ENCODE assay signal across 8 mouse cellular contexts in genomic region chr1:93686961-93687320, GRCm38 (mm10). TPM values are rescaled to one million over a fixed set of nuclear protein-coding genes. Genes with fewer than 3 reads are reported as not detected.
DNase-seq lines count a peak whose midpoint lies in the region; ATAC-seq lines count a peak whose summit lies in the region.

No protein-coding gene starts in this region.

- H3K4me2 ChIP-seq in embryonic facial prominence, embryonic 11.5 days (ENCODE audit: low read depth, low read length), result peak overlapping the region; percentile 89
- peak overlapping the region; percentile 87 for H3K4me2 ChIP-seq in hindbrain, embryonic 14.5 days (replicated peaks)
- peak overlapping the region; percentile 67; the same call in 1 of the 2 replicates for H3K4me2 ChIP-seq in liver, embryonic 13.5 days

- ATAC-seq in embryonic facial prominence, embryonic 11.5 days (replicated peaks; ENCODE audit: insufficient number of reproducible peaks, low FRiP score, low TSS enrichment, low read depth), result no peak
- no peak for ATAC-seq in hindbrain, embryonic 14.5 days (ENCODE audit: low FRiP score)
- no peak for ATAC-seq in liver, embryonic 13.5 days (ENCODE audit: low read depth)

- H3K27me3 ChIP-seq in embryonic facial prominence, embryonic 11.5 days (ENCODE audit: control insufficient read depth, insufficient read depth, low read length), result peaks cover 5% of the 10 kb centered on the region
- 0 out of 2 replicates have a peak, but pooled peaks cover 6% of the 10 kb centered on the region for H3K27me3 ChIP-seq in hindbrain, embryonic 14.5 days (ENCODE audit: control insufficient read depth, insufficient read depth, low read length)
- H3K27me3 ChIP-seq in liver, embryonic 13.5 days, result peaks cover 54% of the 10 kb centered on the region

- peak overlapping the region; percentile 59; the same call in 1 of the 2 replicates for H3K4me3 ChIP-seq in embryonic facial prominence, embryonic 11.5 days (ENCODE audit: low read depth, low read length)
- H3K4me3 ChIP-seq in hindbrain, embryonic 14.5 days (replicated peaks; ENCODE audit: low read length), result peak overlapping the region; percentile 61
- no peak overlapping the region for H3K4me3 ChIP-seq in liver, embryonic 13.5 days (replicated peaks)

- H3K36me3 ChIP-seq in embryonic facial prominence, embryonic 11.5 days (replicated peaks; ENCODE audit: control insufficient read depth, insufficient read depth, low read depth, low read length), result no peaks in the 10 kb centered on the region
- H3K36me3 ChIP-seq in hindbrain, embryonic 14.5 days (replicated peaks; ENCODE audit: control insufficient read depth, insufficient read depth), result peaks cover 6% of the 10 kb centered on the region
- H3K36me3 ChIP-seq in liver, embryonic 13.5 days, result no peaks in the 10 kb centered on the region

- H3K4me1 ChIP-seq in embryonic facial prominence, embryonic 11.5 days (ENCODE audit: control insufficient read depth, insufficient read depth, low read length), result no peaks in the 10 kb centered on the region
- H3K4me1 ChIP-seq in hindbrain, embryonic 14.5 days (replicated peaks; ENCODE audit: control insufficient read depth, insufficient read depth, low read length), result peaks cover 21% of the 10 kb centered on the region
- peaks cover 11% of the 10 kb centered on the region; the same call in 1 of the 2 replicates for H3K4me1 ChIP-seq in liver, embryonic 13.5 days (replicated peaks)

- peak; percentile 17 for DNase-seq in adrenal gland, adult 2 months
- no peak for DNase-seq in adrenal gland, postnatal 14 days
- DNase-seq in embryonic facial prominence, embryonic 11.5 days (ENCODE audit: low spot score), result no peak
- no peak for DNase-seq in hindbrain, embryonic 14.5 days (ENCODE audit: low spot score)
- no peak for DNase-seq in liver, embryonic 13.5 days
- DNase-seq in right cerebral cortex, adult 2 months (ENCODE audit: low spot score in 2 of 2), result no peak
- DNase-seq in frontal cortex, adult 2 months (ENCODE audit: extremely low spot score in 1 of 2, low spot score in 1 of 2), result no peak
- no peak for DNase-seq in frontal cortex, postnatal 25 days (ENCODE audit: low spot score in 2 of 2)

- H3K27ac ChIP-seq in embryonic facial prominence, embryonic 11.5 days (replicated peaks; ENCODE audit: low read depth, low read length), result no peak overlapping the region
- H3K27ac ChIP-seq in hindbrain, embryonic 14.5 days, result peak overlapping the region; percentile 82
- no peak overlapping the region for H3K27ac ChIP-seq in liver, embryonic 13.5 days

- H3K9ac ChIP-seq in embryonic facial prominence, embryonic 11.5 days (replicated peaks; ENCODE audit: low read length), result peak overlapping the region; percentile 79; the same call in 1 of the 2 replicates
- H3K9ac ChIP-seq in hindbrain, embryonic 14.5 days, result peak overlapping the region; percentile 86
- no peak overlapping the region for H3K9ac ChIP-seq in liver, embryonic 13.5 days

- WGBS in embryonic facial prominence, embryonic 11.5 days, result 70% methylated on average over 3 of the region's 3 CpGs
- WGBS in hindbrain, embryonic 14.5 days, result 42% methylated on average over 3 of the region's 3 CpGs
- 65% methylated on average over 3 of the region's 3 CpGs for WGBS in liver, embryonic 13.5 days (ENCODE audit: insufficient replicate concordance)

- no peaks in the 10 kb centered on the region for H3K9me3 ChIP-seq in embryonic facial prominence, embryonic 11.5 days (replicated peaks; ENCODE audit: control insufficient read depth, low read length)
- H3K9me3 ChIP-seq in hindbrain, embryonic 14.5 days (ENCODE audit: control insufficient read depth, low read length), result no peaks in the 10 kb centered on the region
- no peaks in the 10 kb centered on the region for H3K9me3 ChIP-seq in liver, embryonic 13.5 days (replicated peaks)

RNA-seq across cellular contexts. Expression of gene Bok, which starts 1.5 kb away (rescaled TPM):
- total RNA-seq in adrenal gland, adult 2 months (2021), result 10 to 100 TPM in 1 of 2 experiments, 1 to 10 TPM in 1; 8.9 to 16.4 TPM
- 54.5 and 93.1 TPM in 2 replicates for polyA plus RNA-seq in adrenal gland, adult 2 months (2012; rRNA removed)
- 9.9 and 12.2 TPM in 2 replicates for total RNA-seq in adrenal gland, postnatal 14 days (2021)
- polyA plus RNA-seq in embryonic facial prominence, embryonic 11.5 days (2014; fragmentation: Nextera tagmentation; extraction: Ambion mirVana), result 24.6 and 25.6 TPM in 2 replicates
- polyA plus RNA-seq in hindbrain, embryonic 14.5 days (2014; fragmentation: Nextera tagmentation; extraction: Ambion mirVana), result 79.8 and 82.4 TPM in 2 replicates
- polyA plus RNA-seq in liver, embryonic 13.5 days (2015; fragmentation: Nextera tagmentation; extraction: Ambion mirVana), result 3.6 and 5.0 TPM in 2 replicates
- 48.4 and 53.9 TPM in 2 replicates for polyA plus RNA-seq in frontal cortex, adult 2 months (2012; rRNA removed)

RNA-seq across cellular contexts. Expression of gene Stk25, which starts 28.5 kb away (rescaled TPM):
- total RNA-seq in adrenal gland, adult 2 months (2021), result 100 to 1,000 TPM; 115 to 140 TPM
- polyA plus RNA-seq in adrenal gland, adult 2 months (2012; rRNA removed), result 65.7 and 66.4 TPM in 2 replicates
- 101 and 103 TPM in 2 replicates for total RNA-seq in adrenal gland, postnatal 14 days (2021)
- 170 and 201 TPM in 2 replicates for polyA plus RNA-seq in embryonic facial prominence, embryonic 11.5 days (2014; fragmentation: Nextera tagmentation; extraction: Ambion mirVana)
- polyA plus RNA-seq in hindbrain, embryonic 14.5 days (2014; fragmentation: Nextera tagmentation; extraction: Ambion mirVana), result 354 and 373 TPM in 2 replicates
- polyA plus RNA-seq in liver, embryonic 13.5 days (2015; fragmentation: Nextera tagmentation; extraction: Ambion mirVana), result 46.1 and 46.4 TPM in 2 replicates
- polyA plus RNA-seq in frontal cortex, adult 2 months (2012; rRNA removed), result 359 and 411 TPM in 2 replicates
